Mouse (Mus musculus) forebrain, postnatal 0 days (tissue): ENCODE data around the gene Gla. TPM values are rescaled to one million over a fixed set of nuclear protein-coding genes. Genes with fewer than 3 reads are reported as not detected.
"Not testable (repeated sequence)": the region's sequence is repeated elsewhere in the genome, so short reads cannot be mapped to it uniquely, and the experiment has no call there.

Source experiments
- ATAC-seq: fragments of 200-750 bp; cut with Nextera tagmentation; 2 replicates; pipeline ENCODE4 v1.8.0; 2017; ENCODE audit warnings: mild to moderate bottlenecking, moderate library complexity
- DNase-seq: peaks from one replicate; pipeline ENCODE4 v3.0.0-alpha.2; 2015
- H3K27ac ChIP-seq: fragments of 300-500 bp; sonication (generic); 2 replicates; pipeline ENCODE4 v1.5.1; 2014; ENCODE audit warnings: low read depth, mild to moderate bottlenecking, antibody characterized with exemption, low read length, moderate library complexity, mixed read lengths
- H3K27me3 ChIP-seq: fragments of 300-500 bp; sonication (generic); 2 replicates; pipeline ENCODE4 v1.6.1; 2014; ENCODE audit warnings: mild to moderate bottlenecking, low read length, mixed read lengths; ENCODE audit not compliant: insufficient read depth
- H3K36me3 ChIP-seq: fragments of 300-500 bp; sonication (generic); 2 replicates; pipeline ENCODE4 v1.6.1; 2014; ENCODE audit warnings: mild to moderate bottlenecking, moderate library complexity; ENCODE audit not compliant: insufficient read depth
- H3K4me1 ChIP-seq: fragments of 300-500 bp; sonication (generic); 2 replicates; pipeline ENCODE4 v1.6.1; 2014; ENCODE audit warnings: antibody characterized with exemption; ENCODE audit not compliant: insufficient read depth
- H3K4me2 ChIP-seq: fragments of 300-500 bp; sonication (generic); 2 replicates; pipeline ENCODE4 v1.6.1; 2014; ENCODE audit warnings: low read depth, mild to moderate bottlenecking, moderate library complexity
- H3K4me3 ChIP-seq: fragments of 300-500 bp; sonication (generic); 2 replicates; pipeline ENCODE4 v1.5.1; 2014; ENCODE audit warnings: low read depth, low read length, mixed read lengths
- H3K9ac ChIP-seq: fragments of 300-500 bp; sonication (generic); 2 replicates; pipeline ENCODE4 v1.6.1; 2014; ENCODE audit warnings: mild to moderate bottlenecking
- H3K9me3 ChIP-seq: fragments of 300-500 bp; sonication (generic); 2 replicates; pipeline ENCODE4 v1.6.1; 2016; ENCODE audit warnings: low read length
- CTCF ChIP-seq: sonication (generic); IDR thresholded peaks from 2 replicates; pipeline ENCODE4 v1.5.1; 2016; ENCODE audit warnings: antibody characterized with exemption, control low read depth, low read depth
- WGBS: fragments of 180-500 bp; shearing (Covaris S2); extraction: QIAGEN DNeasy Blood & Tissue Kit; methylation state at CpG from one replicate; pipeline ENCODE4 v1.1.7; 2014; 5-methylcytosine and 5-hydroxymethylcytosine counted together
- polyA plus RNA-seq: library from polyadenylated mRNA; unstranded; fragments of >200 nt; fragmentation: Nextera tagmentation; extraction: Ambion mirVana; gene quantifications from 2 replicates; pipeline ENCODE4 v1.2.1, GENCODE M21; 2015
- total RNA-seq: library from RNA; depleted of rRNA; stranded (reverse); fragments of >200 nt; gene quantifications from 2 replicates; pipeline ENCODE4 v1.2.3, GENCODE M21; 2014; rRNA removed

The Gla gene
- total and polyA plus RNA-seq, 2 experiments from 2014 or later: 4.3 to 5.8 TPM

- no peak for ATAC-seq
- Histone ChIP-seq H3K4me1 (no peaks in the 10 kb centered on the region), H3K9me3 (no peaks in the 10 kb centered on the region), H3K4me2 (no peak overlapping the region), H3K27ac (no peak overlapping the region), H3K9ac (no peak overlapping the region), H3K27me3 (no peaks in the 10 kb centered on the region), H3K36me3 (no peaks in the 10 kb centered on the region), H3K4me3 (no peak overlapping the region)
- no peak for DNase-seq
- TF ChIP-seq CTCF: no peak
- WGBS: 91% methylated on average over 4 of the region's 4 CpGs
Measured at GRCm38 (mm10) chrX:134547330-134547729, 53.6 kb downstream of the Gla start.

GRCm38 (mm10) chrX:134541955-134542308, 59.0 kb downstream of the Gla start:
- Histone ChIP-seq H3K27ac (peak overlapping the region; percentile 69; the same call in 1 of the 2 replicates), H3K4me1 (no peaks in the 10 kb centered on the region), H3K4me2 (peak overlapping the region; percentile 56), H3K9ac (peak overlapping the region; percentile 47), H3K9me3 (no peaks in the 10 kb centered on the region), H3K4me3 (peak overlapping the region; percentile 48), H3K36me3 (no peaks in the 10 kb centered on the region), H3K27me3 (no peaks in the 10 kb centered on the region)
- TF ChIP-seq CTCF: no peak
- no peak for ATAC-seq
- 25% methylated on average over 6 of the region's 6 CpGs for WGBS
- no peak for DNase-seq

GRCm38 (mm10) chrX:134541145-134541954, 59.6 kb downstream of the Gla start, which contains the start of gene Timm8a1:
Gene Timm8a1 (minus strand): TSS chrX:134541865.
- Histone ChIP-seq H3K27ac (peak within 1 kb of the TSS; percentile 69), H3K4me2 (peak within 1 kb of the TSS; percentile 56), H3K27me3 (no peaks in the 10 kb centered on the region), H3K36me3 (no peaks in the 10 kb centered on the region), H3K9ac (peak within 1 kb of the TSS; percentile 47), H3K4me3 (peak within 1 kb of the TSS; percentile 48), H3K9me3 (no peaks in the 10 kb centered on the region), H3K4me1 (no peaks in the 10 kb centered on the region)
- 30% methylated on average over 48 of the region's 61 CpGs for WGBS
- DNase-seq (peak; percentile 68), ATAC-seq (peak; percentile 96)
- TF ChIP-seq CTCF: no peak

- H3K4me1 ChIP-seq: no peaks in the 10 kb centered on the region
- ATAC-seq (no peak), DNase-seq (no peak)
- H3K9me3 ChIP-seq: no peaks in the 10 kb centered on the region
- no peaks in the 10 kb centered on the region for H3K36me3 ChIP-seq
- H3K4me2 ChIP-seq: peak overlapping the region; percentile 56
- H3K4me3 ChIP-seq: peak overlapping the region; percentile 48
- H3K27ac ChIP-seq: no peak overlapping the region
- TF ChIP-seq CTCF: no peak
- WGBS: 36% methylated on average over 12 of the region's 12 CpGs
- peak overlapping the region; percentile 46 for H3K9ac ChIP-seq
- H3K27me3 ChIP-seq: no peaks in the 10 kb centered on the region
Measured at GRCm38 (mm10) chrX:134540414-134541135, 60.4 kb downstream of the Gla start.

GRCm38 (mm10) chrX:134539795-134540194, 61.1 kb downstream of the Gla start:
- ATAC-seq: not testable (repeated sequence)

More at GRCm38 (mm10) chrX:134539795-134540194, 61.1 kb downstream of the Gla start:
- not testable (repeated sequence) for H3K4me3 ChIP-seq, H3K27me3 ChIP-seq, H3K9ac ChIP-seq, H3K4me2 ChIP-seq, H3K27ac ChIP-seq, H3K4me1 ChIP-seq, H3K9me3 ChIP-seq, H3K36me3 ChIP-seq, DNase-seq
- 92% methylated on average over 10 of the region's 10 CpGs for WGBS

Other genes with a start within 250 kb of the Gla start
- gene Drp2, start 196.6 kb downstream of the Gla start, total RNA-seq: 35.6 and 38.2 TPM in 2 replicates
- gene Drp2, start 196.6 kb downstream of the Gla start, polyA plus RNA-seq: 6.7 and 10.1 TPM in 2 replicates
- gene Taf7l, start 124.6 kb downstream of the Gla start, total RNA-seq: not detected in 2 replicates
- 0.24 TPM in 1 of 2 replicates, not detected in the other for gene Taf7l, start 124.6 kb downstream of the Gla start, polyA plus RNA-seq
- gene Timm8a1, start 59.3 kb downstream of the Gla start, total RNA-seq: 18.3 and 18.5 TPM in 2 replicates
- gene Timm8a1, start 59.3 kb downstream of the Gla start, polyA plus RNA-seq: 45.5 and 55.2 TPM in 2 replicates
- 0.31 and 1.2 TPM in 2 replicates for gene Btk, start 17.6 kb downstream of the Gla start, total RNA-seq
- gene Btk, start 17.6 kb downstream of the Gla start, polyA plus RNA-seq: 0.45 and 0.59 TPM in 2 replicates
- 467 and 887 TPM in 2 replicates for gene Rpl36a, start 15.5 kb downstream of the Gla start, total RNA-seq
- gene Rpl36a, start 15.5 kb downstream of the Gla start, polyA plus RNA-seq: 198 and 280 TPM in 2 replicates
- 63.2 and 72.2 TPM in 2 replicates for gene Hnrnph2, start 54 bp upstream of the Gla start, total RNA-seq
- 131 and 134 TPM in 2 replicates for gene Hnrnph2, start 54 bp upstream of the Gla start, polyA plus RNA-seq
- gene Armcx4, start 85.4 kb upstream of the Gla start, total RNA-seq: 16.7 and 26.6 TPM in 2 replicates
- 4.4 and 5.9 TPM in 2 replicates for gene Armcx4, start 85.4 kb upstream of the Gla start, polyA plus RNA-seq
- gene Armcx1, start 116.8 kb upstream of the Gla start, total RNA-seq: 62.0 and 64.1 TPM in 2 replicates
- gene Armcx1, start 116.8 kb upstream of the Gla start, polyA plus RNA-seq: 21.0 and 37.5 TPM in 2 replicates
- 28.1 and 31.6 TPM in 2 replicates for gene Armcx6, start 150.3 kb upstream of the Gla start, total RNA-seq
- gene Armcx6, start 150.3 kb upstream of the Gla start, polyA plus RNA-seq: 30.8 and 40.9 TPM in 2 replicates
- 66.5 and 68.5 TPM in 2 replicates for gene Armcx3, start 155.5 kb upstream of the Gla start, total RNA-seq
- gene Armcx3, start 155.5 kb upstream of the Gla start, polyA plus RNA-seq: 57.7 and 68.4 TPM in 2 replicates
- 104 and 128 TPM in 2 replicates for gene Armcx2, start 208.1 kb upstream of the Gla start, total RNA-seq
- gene Armcx2, start 208.1 kb upstream of the Gla start, polyA plus RNA-seq: 57.4 and 70.4 TPM in 2 replicates